Comparison of ENCODE assay signal across 15 mouse cellular contexts in the genomic region with DNA sequence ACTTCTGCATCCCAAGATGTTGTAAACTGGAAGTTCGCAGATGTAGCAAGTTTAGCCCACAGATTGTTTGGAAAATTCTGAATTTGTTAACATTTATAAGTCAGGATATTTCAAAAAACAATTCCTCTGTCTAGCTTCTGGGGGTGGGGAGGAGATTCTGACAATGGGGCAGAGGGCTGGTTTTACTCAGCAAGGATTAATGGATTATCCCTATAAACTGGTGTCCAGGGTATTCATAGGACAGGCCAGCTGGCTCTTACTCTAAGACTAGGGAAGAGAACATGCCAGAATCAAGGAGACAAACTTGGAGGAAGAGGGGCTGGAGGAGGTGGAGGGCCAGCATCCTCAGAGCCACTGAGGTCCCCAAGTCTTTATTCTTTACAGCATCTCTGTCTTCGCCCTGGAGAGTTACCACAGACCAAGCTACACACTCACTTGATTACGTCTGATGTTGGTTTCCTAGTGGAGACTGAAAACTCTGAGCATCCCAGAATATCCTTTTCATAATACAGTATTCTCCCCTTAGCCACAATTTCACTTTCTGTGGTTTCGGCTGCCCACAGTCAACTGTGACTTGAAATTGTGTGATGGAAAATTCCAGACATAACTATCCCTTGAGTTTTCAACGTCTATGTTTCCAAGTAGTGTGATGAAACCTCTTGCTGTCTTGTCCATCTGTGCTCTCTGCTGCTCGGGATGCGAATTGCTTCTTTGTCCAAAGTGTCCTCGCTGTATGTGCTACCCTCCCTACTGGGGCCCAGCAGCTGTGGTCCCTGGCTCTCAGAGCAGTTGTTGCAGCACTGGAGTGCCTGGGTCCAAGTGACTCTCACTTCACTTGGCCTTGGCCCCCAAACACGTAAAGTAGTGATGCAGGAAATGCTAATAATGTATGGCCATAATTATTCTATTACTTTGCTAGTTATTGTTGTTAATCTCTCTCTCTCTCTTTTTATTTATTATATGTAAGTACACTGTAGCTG.
DNase-seq lines count a peak whose midpoint lies in the region; ATAC-seq and TF ChIP-seq lines count a peak whose summit lies in the region.
"Had no signal": no experiment of that assay in that cellular context is flagged by ENCODE, and none has a peak within 500 bp of the region (broad histone marks: within the 10 kb centered on the region; RNA-seq: fewer than 3 reads in every experiment).

No protein-coding gene starts in this region.

- DNase-seq in 416B (ENCODE audit: low read depth) (peak; percentile 58), Patski (ENCODE audit: low read depth, low spot score) (peak; percentile 46)
- DNase-seq in forebrain, embryonic 10.5 days (ENCODE audit: extremely low spot score, low spot score) = no peak
- no peak for DNase-seq in hindbrain, embryonic 14.5 days (ENCODE audit: low spot score)
- DNase-seq: cerebellum, adult 9-10 months; thymus, postnatal 4 days had no signal

- no peaks in the 10 kb centered on the region for H3K27me3 ChIP-seq in intestine, embryonic 16.5 days (replicated peaks; ENCODE audit: control insufficient read depth, insufficient read depth, low read length)
- no peaks in the 10 kb centered on the region for H3K27me3 ChIP-seq in intestine, embryonic 15.5 days (replicated peaks)
- no peaks in the 10 kb centered on the region for H3K27me3 ChIP-seq in Patski
- no peaks in the 10 kb centered on the region for H3K27me3 ChIP-seq in stomach, embryonic 15.5 days (replicated peaks)
- no peaks in the 10 kb centered on the region for H3K27me3 ChIP-seq in forebrain, embryonic 10.5 days (ENCODE audit: poor library complexity, severe bottlenecking)
- no peaks in the 10 kb centered on the region for H3K27me3 ChIP-seq in hindbrain, embryonic 14.5 days (ENCODE audit: control insufficient read depth, insufficient read depth, low read length)
- H3K27me3 ChIP-seq: liver, embryonic 12.5 days; megakaryocyte, embryonic 14.5 days; midbrain, embryonic 15.5 days had no signal

- TF ChIP-seq CTCF in Patski (IDR thresholded peaks at IDR 0.05) = no peak

- H3K9me3 ChIP-seq in intestine, embryonic 16.5 days (ENCODE audit: control insufficient read depth, low read length) = no peaks in the 10 kb centered on the region; the same call in 1 of the 2 replicates
- H3K9me3 ChIP-seq in intestine, embryonic 15.5 days = no peaks in the 10 kb centered on the region
- no peaks in the 10 kb centered on the region for H3K9me3 ChIP-seq in stomach, embryonic 15.5 days
- H3K9me3 ChIP-seq in forebrain, embryonic 10.5 days = peaks cover 4% of the 10 kb centered on the region; the same call in 1 of the 2 replicates
- no peaks in the 10 kb centered on the region for H3K9me3 ChIP-seq in hindbrain, embryonic 14.5 days (ENCODE audit: control insufficient read depth, low read length)
- H3K9me3 ChIP-seq: limb, embryonic 10.5 days; midbrain, embryonic 15.5 days had no signal

- H3K4me3 ChIP-seq in intestine, embryonic 16.5 days (ENCODE audit: low read length) = no peak overlapping the region
- H3K4me3 ChIP-seq in intestine, embryonic 15.5 days (replicated peaks) = no peak overlapping the region
- H3K4me3 ChIP-seq in stomach, embryonic 15.5 days (replicated peaks) = no peak overlapping the region
- H3K4me3 ChIP-seq in forebrain, embryonic 10.5 days = no peak overlapping the region
- no peak overlapping the region for H3K4me3 ChIP-seq in hindbrain, embryonic 14.5 days (replicated peaks; ENCODE audit: low read length)
- H3K4me3 ChIP-seq: limb, embryonic 10.5 days; liver, embryonic 12.5 days; megakaryocyte, embryonic 14.5 days; midbrain, embryonic 15.5 days had no signal

- no peak overlapping the region for H3K9ac ChIP-seq in intestine, embryonic 16.5 days (ENCODE audit: low read depth, low read length)
- no peak overlapping the region for H3K9ac ChIP-seq in intestine, embryonic 15.5 days
- H3K9ac ChIP-seq in stomach, embryonic 15.5 days = no peak overlapping the region
- no peak overlapping the region for H3K9ac ChIP-seq in hindbrain, embryonic 14.5 days
- H3K9ac ChIP-seq: liver, embryonic 12.5 days; midbrain, embryonic 15.5 days had no signal

- peak overlapping the region; percentile 33 for H3K27ac ChIP-seq in intestine, embryonic 16.5 days (ENCODE audit: low read length)
- no peak overlapping the region for H3K27ac ChIP-seq in intestine, embryonic 15.5 days
- H3K27ac ChIP-seq in stomach, embryonic 15.5 days = peak overlapping the region; percentile 60
- H3K27ac ChIP-seq in forebrain, embryonic 10.5 days = no peak overlapping the region; the same call in 1 of the 2 replicates
- H3K27ac ChIP-seq in hindbrain, embryonic 14.5 days = no peak overlapping the region
- H3K27ac ChIP-seq: liver, embryonic 12.5 days; midbrain, embryonic 15.5 days had no signal

- POLR2A ChIA-PET in Patski (lab: Charles Lee) = no interaction called here

- peaks cover 10% of the 10 kb centered on the region for H3K4me1 ChIP-seq in intestine, embryonic 16.5 days (ENCODE audit: control insufficient read depth, insufficient read depth, low read length)
- peaks cover 9% of the 10 kb centered on the region; the same call in 1 of the 2 replicates for H3K4me1 ChIP-seq in intestine, embryonic 15.5 days (replicated peaks)
- H3K4me1 ChIP-seq in stomach, embryonic 15.5 days = peaks cover 6% of the 10 kb centered on the region; the same call in 1 of the 2 replicates
- H3K4me1 ChIP-seq in forebrain, embryonic 10.5 days = peaks cover 11% of the 10 kb centered on the region
- H3K4me1 ChIP-seq in hindbrain, embryonic 14.5 days (replicated peaks; ENCODE audit: control insufficient read depth, insufficient read depth, low read length) = no peaks in the 10 kb centered on the region; the same call in 1 of the 2 replicates

- ATAC-seq in intestine, embryonic 16.5 days = no peak
- no peak for ATAC-seq in intestine, embryonic 15.5 days
- ATAC-seq in Patski = no peak
- ATAC-seq in stomach, embryonic 15.5 days (ENCODE audit: insufficient read depth, low FRiP score, low read depth) = no peak
- no peak for ATAC-seq in hindbrain, embryonic 14.5 days (ENCODE audit: low FRiP score)
- ATAC-seq: forebrain, embryonic 14.5 days; intestine, postnatal 0 days; liver, embryonic 12.5 days; midbrain, embryonic 15.5 days had no signal

- CTCF ChIA-PET in Patski (lab: Charles Lee) = interaction anchor here (1.5 to 1.8 kb wide), 2 partner anchors 10 to 12 kb away, joined by 3 to 4 read pairs; no protein-coding TSS in a partner anchor

- no peak overlapping the region for H3K4me2 ChIP-seq in intestine, embryonic 16.5 days (ENCODE audit: low read depth, low read length)
- no peak overlapping the region for H3K4me2 ChIP-seq in intestine, embryonic 15.5 days (replicated peaks)
- H3K4me2 ChIP-seq in stomach, embryonic 15.5 days = no peak overlapping the region
- no peak overlapping the region for H3K4me2 ChIP-seq in hindbrain, embryonic 14.5 days (replicated peaks)
- H3K4me2 ChIP-seq: liver, embryonic 12.5 days; midbrain, embryonic 15.5 days had no signal

- 79% methylated on average over 9 of the region's 9 CpGs for WGBS in intestine, embryonic 16.5 days
- WGBS in intestine, embryonic 15.5 days = 79% methylated on average over 9 of the region's 9 CpGs
- WGBS in stomach, embryonic 15.5 days = 76% methylated on average over 9 of the region's 9 CpGs
- 89% methylated on average over 9 of the region's 9 CpGs for WGBS in forebrain, embryonic 10.5 days
- WGBS in hindbrain, embryonic 14.5 days = 90% methylated on average over 9 of the region's 9 CpGs

- in situ Hi-C loops in Patski (cut with MboI; ENCODE audit: low pct_unique_long_range_greater_than_20kb) = no loop called here

- no peaks in the 10 kb centered on the region for H3K36me3 ChIP-seq in intestine, embryonic 16.5 days (ENCODE audit: control insufficient read depth, insufficient read depth, low read length)
- no peaks in the 10 kb centered on the region for H3K36me3 ChIP-seq in intestine, embryonic 15.5 days
- H3K36me3 ChIP-seq in stomach, embryonic 15.5 days = no peaks in the 10 kb centered on the region
- peaks cover 3% of the 10 kb centered on the region for H3K36me3 ChIP-seq in forebrain, embryonic 10.5 days (replicated peaks)
- H3K36me3 ChIP-seq in hindbrain, embryonic 14.5 days (replicated peaks; ENCODE audit: control insufficient read depth, insufficient read depth) = no peaks in the 10 kb centered on the region
- H3K36me3 ChIP-seq: liver, embryonic 12.5 days; midbrain, embryonic 15.5 days had no signal

Comparison
In these comparisons a context has a peak if more than half of its experiments do, and no peak if none do; other contexts are left out.
1. H3K27ac ChIP-seq: peak in intestine, embryonic 16.5 days (single experiment) and stomach, embryonic 15.5 days (single experiment); none in intestine, embryonic 15.5 days (single experiment), forebrain, embryonic 10.5 days (single experiment) and hindbrain, embryonic 14.5 days (single experiment).
2. DNase-seq: peak in 416B (single experiment) and Patski (single experiment); none in forebrain, embryonic 10.5 days (single experiment) and hindbrain, embryonic 14.5 days (single experiment).